8 mouse cellular contexts compared by ENCODE assay signal in genomic region chr5:142816031-142816810, GRCm38 (mm10). TPM values are rescaled to one million over a fixed set of nuclear protein-coding genes. Genes with fewer than 3 reads are reported as not detected.
DNase-seq lines count a peak whose midpoint lies in the region; ATAC-seq and TF ChIP-seq lines count a peak whose summit lies in the region.

No protein-coding gene starts in this region.

- H3K9me3 ChIP-seq in liver, embryonic 12.5 days (replicated peaks): no peaks in the 10 kb centered on the region

- peak; percentile 10 for DNase-seq in thymus, postnatal 14 days
- no peak for DNase-seq in thymus, postnatal 0 days (ENCODE audit: low spot score)
- peak; percentile 64 for DNase-seq in embryo, embryonic 10.5 days (ENCODE audit: low spot score)
- DNase-seq in heart, adult 9 months (ENCODE audit: low spot score in 2 of 2): peak; percentile 70 to 79
- DNase-seq in kidney, adult 2 months: peak; percentile 57
- peak; percentile 48 for DNase-seq in urinary bladder, postnatal 25 days (ENCODE audit: low spot score)

- peaks cover 81% of the 10 kb centered on the region for H3K79me2 ChIP-seq in myocyte (ENCODE audit: control insufficient read depth, insufficient read depth)

- under 1% methylated on average over 39 of the region's 39 CpGs for WGBS in kidney, adult 2 months
- WGBS in liver, embryonic 12.5 days (ENCODE audit: insufficient replicate concordance): under 1% methylated on average over 39 of the region's 39 CpGs

- no peak for TF ChIP-seq CTCF in kidney, adult 2 months (conservative IDR thresholded peaks at IDR 0.05; ENCODE audit: insufficient read depth, insufficient read length, low read depth, low read length)

- H3K4me3 ChIP-seq in kidney, adult 2 months (ENCODE audit: insufficient read depth, low read depth, low read length): peak overlapping the region; percentile 93
- peak overlapping the region; percentile 63 for H3K4me3 ChIP-seq in liver, embryonic 12.5 days
- H3K4me3 ChIP-seq in myocyte: peak overlapping the region; percentile 99

- H3K9ac ChIP-seq in liver, embryonic 12.5 days: peak overlapping the region; percentile 75

- no peaks in the 10 kb centered on the region for H3K27me3 ChIP-seq in kidney, adult 2 months (replicated peaks; ENCODE audit: control insufficient read depth, insufficient read depth, low read length)
- peaks cover 100% of the 10 kb centered on the region for H3K27me3 ChIP-seq in liver, embryonic 12.5 days (replicated peaks)
- H3K27me3 ChIP-seq in myocyte (ENCODE audit: control insufficient read depth, insufficient read depth, insufficient read length): no peaks in the 10 kb centered on the region

- peaks cover 21% of the 10 kb centered on the region for H3K4me1 ChIP-seq in kidney, adult 2 months (ENCODE audit: control insufficient read depth, insufficient read depth, low read length)
- peaks cover 68% of the 10 kb centered on the region for H3K4me1 ChIP-seq in liver, embryonic 12.5 days

- no peak for ATAC-seq in liver, embryonic 12.5 days

- H3K27ac ChIP-seq in kidney, adult 2 months (ENCODE audit: insufficient read depth, low read depth, low read length): peak overlapping the region; percentile 100
- H3K27ac ChIP-seq in liver, embryonic 12.5 days: peak overlapping the region; percentile 93

- TF ChIP-seq POLR2A in kidney, adult 2 months (IDR thresholded peaks at IDR 0.05; ENCODE audit: low read depth, low read length): no peak
- TF ChIP-seq POLR2A in myocyte (IDR thresholded peaks at IDR 0.05; ENCODE audit: insufficient read length, low read depth): peak; percentile 54

- H3K36me3 ChIP-seq in kidney, adult 2 months (ENCODE audit: control insufficient read depth, insufficient read depth, low read length): no peaks in the 10 kb centered on the region
- H3K36me3 ChIP-seq in liver, embryonic 12.5 days: no peaks in the 10 kb centered on the region
- H3K36me3 ChIP-seq in myocyte (ENCODE audit: control insufficient read depth, insufficient read depth): no peaks in the 10 kb centered on the region

- peak overlapping the region; percentile 92 for H3ac ChIP-seq in myocyte (ENCODE audit: control insufficient read depth, insufficient read length)

- H3K4me2 ChIP-seq in liver, embryonic 12.5 days: peak overlapping the region; percentile 79
- H3K4me2 ChIP-seq in myocyte (ENCODE audit: low read depth): peak overlapping the region; percentile 83

TF ChIP-seq in myocyte, 11 proteins besides CTCF, POLR2A, EP300 and RAD21:
- TF ChIP-seq POLR2AphosphoS2 (IDR thresholded peaks at IDR 0.05; ENCODE audit: insufficient read length, low read depth): peak; percentile 62
- no peak for TF ChIP-seq USF1 (IDR thresholded peaks at IDR 0.05; ENCODE audit: low read depth)

RNA-seq across cellular contexts. Expression of gene Tnrc18, which starts 1.2 kb away (rescaled TPM):
- 6.9 and 9.6 TPM in 2 replicates for polyA plus RNA-seq in thymus, postnatal 0 days (2015; fragmentation: Nextera tagmentation; extraction: Ambion mirVana)
- 32.1 and 40.8 TPM in 2 replicates for polyA plus RNA-seq in kidney, adult 2 months (2012; rRNA removed)
- polyA plus RNA-seq in liver, embryonic 12.5 days (2016; fragmentation: Nextera tagmentation; extraction: Ambion mirVana): 8.8 and 8.9 TPM in 2 replicates
- 26.2 TPM for polyA plus RNA-seq in myocyte (2012; fragmentation: generic; extraction: Trizol)
